Mouse (Mus musculus): Measurements from ENCODE around the gene Dapk1. TPM values are rescaled to one million over a fixed set of nuclear protein-coding genes. Genes with fewer than 3 reads are reported as not detected.

Gene Dapk1
- total and polyA plus RNA-seq, 2 experiments from 2014 or later = 6.1 to 17.3 TPM

GRCm38 (mm10) chr13:60616036-60616435, 14.3 kb downstream of the Dapk1 start:
- no peak overlapping the region for H3K9ac ChIP-seq (replicated peaks; ENCODE audit: low read depth, low read length)
- no peaks in the 10 kb centered on the region for H3K9me3 ChIP-seq (replicated peaks; ENCODE audit: control insufficient read depth, low read length)
- ATAC-seq (ENCODE audit: insufficient read depth, low read depth) = no peak
- no peaks in the 10 kb centered on the region for H3K27me3 ChIP-seq (ENCODE audit: control insufficient read depth, insufficient read depth, low read length)
- no peak for DNase-seq (ENCODE audit: low spot score)
- 71% methylated on average over 6 of the region's 6 CpGs for WGBS
- H3K4me2 ChIP-seq (ENCODE audit: low read depth, low read length) = no peak overlapping the region
- H3K36me3 ChIP-seq (replicated peaks; ENCODE audit: control insufficient read depth, insufficient read depth, low read length) = no peaks in the 10 kb centered on the region
- H3K4me3 ChIP-seq (ENCODE audit: low read depth, low read length) = no peak overlapping the region
- peaks cover 12% of the 10 kb centered on the region; the same call in 1 of the 2 replicates for H3K4me1 ChIP-seq (ENCODE audit: control insufficient read depth, insufficient read depth)
- TF ChIP-seq EP300 (IDR thresholded peaks at IDR 0.05; ENCODE audit: low read depth) (no peak), CTCF (IDR thresholded peaks at IDR 0.05; ENCODE audit: low read depth) (no peak)
- H3K27ac ChIP-seq (ENCODE audit: low read depth) = no peak overlapping the region

- Histone ChIP-seq H3K36me3 (replicated peaks; ENCODE audit: control insufficient read depth, insufficient read depth, low read length) (no peaks in the 10 kb centered on the region), H3K4me2 (ENCODE audit: low read depth, low read length) (no peak overlapping the region), H3K4me1 (ENCODE audit: control insufficient read depth, insufficient read depth) (peaks cover 16% of the 10 kb centered on the region; the same call in 1 of the 2 replicates), H3K9ac (replicated peaks; ENCODE audit: low read depth, low read length) (no peak overlapping the region), H3K27ac (ENCODE audit: low read depth) (no peak overlapping the region), H3K9me3 (replicated peaks; ENCODE audit: control insufficient read depth, low read length) (no peaks in the 10 kb centered on the region), H3K4me3 (ENCODE audit: low read depth, low read length) (no peak overlapping the region), H3K27me3 (ENCODE audit: control insufficient read depth, insufficient read depth, low read length) (no peaks in the 10 kb centered on the region)
- TF ChIP-seq CTCF (IDR thresholded peaks at IDR 0.05; ENCODE audit: low read depth) (no peak), EP300 (IDR thresholded peaks at IDR 0.05; ENCODE audit: low read depth) (no peak)
- ATAC-seq (ENCODE audit: insufficient read depth, low read depth) (no peak), DNase-seq (ENCODE audit: low spot score) (no peak)
- WGBS = 34% methylated on average over 9 of the region's 9 CpGs
Measured at GRCm38 (mm10) chr13:60618287-60618686, 16.5 kb downstream of the Dapk1 start.

- peaks cover 16% of the 10 kb centered on the region; the same call in 1 of the 2 replicates for H3K4me1 ChIP-seq (ENCODE audit: control insufficient read depth, insufficient read depth)
- H3K36me3 ChIP-seq (replicated peaks; ENCODE audit: control insufficient read depth, insufficient read depth, low read length) = no peaks in the 10 kb centered on the region
- no peak overlapping the region for H3K4me2 ChIP-seq (ENCODE audit: low read depth, low read length)
- no peaks in the 10 kb centered on the region for H3K27me3 ChIP-seq (ENCODE audit: control insufficient read depth, insufficient read depth, low read length)
- no peak for DNase-seq (ENCODE audit: low spot score)
- H3K4me3 ChIP-seq (ENCODE audit: low read depth, low read length) = no peak overlapping the region
- H3K27ac ChIP-seq (ENCODE audit: low read depth) = no peak overlapping the region
- 26% methylated on average over 6 of the region's 6 CpGs for WGBS
- ATAC-seq (ENCODE audit: insufficient read depth, low read depth) = peak; percentile 35; the same call in 1 of the 2 replicates
- H3K9ac ChIP-seq (replicated peaks; ENCODE audit: low read depth, low read length) = no peak overlapping the region
- TF ChIP-seq EP300 (IDR thresholded peaks at IDR 0.05; ENCODE audit: low read depth) (no peak), CTCF (IDR thresholded peaks at IDR 0.05; ENCODE audit: low read depth) (no peak)
- H3K9me3 ChIP-seq (replicated peaks; ENCODE audit: control insufficient read depth, low read length) = no peaks in the 10 kb centered on the region
Measured at GRCm38 (mm10) chr13:60619723-60620122, 18.0 kb downstream of the Dapk1 start.

- H3K27me3 ChIP-seq (ENCODE audit: control insufficient read depth, insufficient read depth, low read length) = no peaks in the 10 kb centered on the region
- no peak overlapping the region for H3K9ac ChIP-seq (replicated peaks; ENCODE audit: low read depth, low read length)
- DNase-seq (ENCODE audit: low spot score) (no peak), ATAC-seq (ENCODE audit: insufficient read depth, low read depth) (no peak)
- H3K9me3 ChIP-seq (replicated peaks; ENCODE audit: control insufficient read depth, low read length) = no peaks in the 10 kb centered on the region
- no peaks in the 10 kb centered on the region for H3K36me3 ChIP-seq (replicated peaks; ENCODE audit: control insufficient read depth, insufficient read depth, low read length)
- WGBS = 40% methylated on average over 4 of the region's 4 CpGs
- TF ChIP-seq EP300 (IDR thresholded peaks at IDR 0.05; ENCODE audit: low read depth) = no peak
- TF ChIP-seq CTCF (IDR thresholded peaks at IDR 0.05; ENCODE audit: low read depth) = no peak
- H3K4me1 ChIP-seq (ENCODE audit: control insufficient read depth, insufficient read depth) = peaks cover 16% of the 10 kb centered on the region; the same call in 1 of the 2 replicates
- no peak overlapping the region for H3K4me2 ChIP-seq (ENCODE audit: low read depth, low read length)
- H3K27ac ChIP-seq (ENCODE audit: low read depth) = no peak overlapping the region
- no peak overlapping the region for H3K4me3 ChIP-seq (ENCODE audit: low read depth, low read length)
Measured at GRCm38 (mm10) chr13:60621411-60621965, 19.7 kb downstream of the Dapk1 start.

- TF ChIP-seq CTCF (IDR thresholded peaks at IDR 0.05; ENCODE audit: low read depth) = no peak
- TF ChIP-seq EP300 (IDR thresholded peaks at IDR 0.05; ENCODE audit: low read depth) = no peak
- H3K4me3 ChIP-seq (ENCODE audit: low read depth, low read length) = no peak overlapping the region
- no peaks in the 10 kb centered on the region for H3K27me3 ChIP-seq (ENCODE audit: control insufficient read depth, insufficient read depth, low read length)
- H3K4me1 ChIP-seq (ENCODE audit: control insufficient read depth, insufficient read depth) = peaks cover 24% of the 10 kb centered on the region
- no peak overlapping the region for H3K9ac ChIP-seq (replicated peaks; ENCODE audit: low read depth, low read length)
- DNase-seq (ENCODE audit: low spot score) (no peak), ATAC-seq (ENCODE audit: insufficient read depth, low read depth) (no peak)
- H3K4me2 ChIP-seq (ENCODE audit: low read depth, low read length) = no peak overlapping the region
- no peak overlapping the region for H3K27ac ChIP-seq (ENCODE audit: low read depth)
- 74% methylated on average over 7 of the region's 7 CpGs for WGBS
- no peaks in the 10 kb centered on the region for H3K9me3 ChIP-seq (replicated peaks; ENCODE audit: control insufficient read depth, low read length)
- no peaks in the 10 kb centered on the region for H3K36me3 ChIP-seq (replicated peaks; ENCODE audit: control insufficient read depth, insufficient read depth, low read length)
Measured at GRCm38 (mm10) chr13:60625581-60625980, 23.8 kb downstream of the Dapk1 start.

All from heart, postnatal 0 days (tissue).